Mouse (Mus musculus): ENCODE measurements at regions not wholly inside any gene's neighbourhood (a gene's known extent, or its start where the extent isn't known, plus 50 kb on each side); places are given as distances from the start of the nearest gene placed in this dataset.

GRCm38 (mm10) chr7:129779939-129780338, 188.3 kb downstream of the Wdr11 start:
- in situ Hi-C loops (cut with MboI; ENCODE audit: low pct_ligation_motif_present, low pct_unique_long_range_greater_than_20kb, low sequenced_read_pairs) (no loop called here), dilution Hi-C loops (cut with MboI; ENCODE audit: extremely low pct_ligation_motif_present, extremely low pct_unique_long_range_greater_than_20kb, low sequenced_read_pairs) (no loop called here)
- H3K9ac ChIP-seq (ENCODE audit: insufficient read depth, low read depth) = no peak overlapping the region
- no peaks in the 10 kb centered on the region for H3K4me1 ChIP-seq (ENCODE audit: control insufficient read depth in 1 of 2, insufficient read depth in 2 of 2)
- H3K27me3 ChIP-seq (replicated peaks) = peaks cover 72% of the 10 kb centered on the region
- H3K27ac ChIP-seq (ENCODE audit: insufficient read depth, low read depth) = no peak overlapping the region
- TF ChIP-seq E2F4 (IDR thresholded peaks at IDR 0.05; ENCODE audit: insufficient replicate concordance, low read depth, low read length) = no peak
- no peak for TF ChIP-seq CHD1 (IDR thresholded peaks at IDR 0.05; ENCODE audit: low read depth, low read length)
- TF ChIP-seq BHLHE40 (IDR thresholded peaks at IDR 0.05; ENCODE audit: low read depth, low read length) = no peak
- TF ChIP-seq GABPA (IDR thresholded peaks at IDR 0.05; ENCODE audit: insufficient replicate concordance, low read depth, low read length) = no peak
- TF ChIP-seq SIN3A (IDR thresholded peaks at IDR 0.05; ENCODE audit: low read length) = no peak
- no peak for TF ChIP-seq RCOR1 (conservative IDR thresholded peaks at IDR 0.05; ENCODE audit: low read depth, low read length)
- no peak for TF ChIP-seq KAT2A (IDR thresholded peaks at IDR 0.05; ENCODE audit: insufficient replicate concordance, low read length)
- TF ChIP-seq NRF1 (IDR thresholded peaks at IDR 0.05; ENCODE audit: low read depth, low read length) = no peak
- no peak for TF ChIP-seq CHD2 (IDR thresholded peaks at IDR 0.05; ENCODE audit: low read length)
- no peak for TF ChIP-seq SMC3 (IDR thresholded peaks at IDR 0.05; ENCODE audit: low read depth, low read length)
- TF ChIP-seq ETS1 (conservative IDR thresholded peaks at IDR 0.05; ENCODE audit: low read depth, low read length) = no peak
- TF ChIP-seq HCFC1 (IDR thresholded peaks at IDR 0.05; ENCODE audit: low read depth, low read length) = no peak
- no peak for TF ChIP-seq RAD21 (IDR thresholded peaks at IDR 0.05; ENCODE audit: low read depth, low read length)
- TF ChIP-seq UBTF (IDR thresholded peaks at IDR 0.05; ENCODE audit: low read depth, low read length) = no peak
- no peak for TF ChIP-seq MAFK (IDR thresholded peaks at IDR 0.05; ENCODE audit: insufficient replicate concordance, low read length)
- TF ChIP-seq MEF2A (IDR thresholded peaks at IDR 0.05; ENCODE audit: borderline replicate concordance, low read depth, low read length) = no peak
- TF ChIP-seq MAX (IDR thresholded peaks at IDR 0.05; ENCODE audit: low read length) = no peak
- no peak for TF ChIP-seq MAZ (IDR thresholded peaks at IDR 0.05; ENCODE audit: low read depth, low read length)
- TF ChIP-seq TBP (conservative IDR thresholded peaks at IDR 0.05; ENCODE audit: low read depth, low read length) = no peak
- no peak for TF ChIP-seq ELF1 (IDR thresholded peaks at IDR 0.05; ENCODE audit: low read depth, low read length)
- DNase-seq (ENCODE audit: extremely low read depth) = no peak
- H3K4me2 ChIP-seq (ENCODE audit: insufficient read depth, low read depth, poor library complexity, severe bottlenecking) = no peak overlapping the region
- H3K4me3 ChIP-seq (replicated peaks in 1 of 3; ENCODE audit: low read depth in 2 of 3, low read length in 2 of 3, poor library complexity in 1 of 3) = no peak overlapping the region
- no peaks in the 10 kb centered on the region for H3K9me3 ChIP-seq (replicated peaks; ENCODE audit: low read length)
- H3K36me3 ChIP-seq (replicated peaks in 1 of 2; ENCODE audit: control insufficient read depth in 1 of 2, insufficient read depth in 1 of 2, low read length in 1 of 2) = no peaks in the 10 kb centered on the region
- H3K79me2 ChIP-seq (replicated peaks; ENCODE audit: control insufficient read depth, extremely low read depth, insufficient read depth, poor library complexity, severe bottlenecking) = no peaks in the 10 kb centered on the region

- peaks cover 77% of the 10 kb centered on the region for H3K27me3 ChIP-seq (replicated peaks)
- no peaks in the 10 kb centered on the region for H3K9me3 ChIP-seq (replicated peaks; ENCODE audit: low read length)
- H3K4me3 ChIP-seq (replicated peaks in 1 of 3; ENCODE audit: low read depth in 2 of 3, low read length in 2 of 3, poor library complexity in 1 of 3) = no peak overlapping the region
- no peak overlapping the region for H3K4me2 ChIP-seq (ENCODE audit: insufficient read depth, low read depth, poor library complexity, severe bottlenecking)
- dilution Hi-C loops (cut with MboI; ENCODE audit: extremely low pct_ligation_motif_present, extremely low pct_unique_long_range_greater_than_20kb, low sequenced_read_pairs) (no loop called here), in situ Hi-C loops (cut with MboI; ENCODE audit: low pct_ligation_motif_present, low pct_unique_long_range_greater_than_20kb, low sequenced_read_pairs) (no loop called here)
- TF ChIP-seq RCOR1 (conservative IDR thresholded peaks at IDR 0.05; ENCODE audit: low read depth, low read length) (no peak), EP300 (IDR thresholded peaks at IDR 0.05; ENCODE audit: low read length) (no peak), RAD21 (IDR thresholded peaks at IDR 0.05; ENCODE audit: low read depth, low read length) (no peak), E2F4 (IDR thresholded peaks at IDR 0.05; ENCODE audit: insufficient replicate concordance, low read depth, low read length) (no peak), CHD1 (IDR thresholded peaks at IDR 0.05; ENCODE audit: low read depth, low read length) (no peak), ELF1 (IDR thresholded peaks at IDR 0.05; ENCODE audit: low read depth, low read length) (no peak), MYC (IDR thresholded peaks at IDR 0.05; ENCODE audit: low read depth, low read length) (no peak), PAX5 (IDR thresholded peaks at IDR 0.05; ENCODE audit: low read length) (no peak), USF2 (conservative IDR thresholded peaks at IDR 0.05; ENCODE audit: low read depth, low read length) (no peak), ZC3H11A (IDR thresholded peaks at IDR 0.05; ENCODE audit: low read depth, low read length) (no peak), NRF1 (IDR thresholded peaks at IDR 0.05; ENCODE audit: low read depth, low read length) (no peak), USF1 (IDR thresholded peaks at IDR 0.05; ENCODE audit: low read depth, low read length) (no peak), MEF2A (IDR thresholded peaks at IDR 0.05; ENCODE audit: borderline replicate concordance, low read depth, low read length) (no peak)
- no peaks in the 10 kb centered on the region for H3K79me2 ChIP-seq (replicated peaks; ENCODE audit: control insufficient read depth, extremely low read depth, insufficient read depth, poor library complexity, severe bottlenecking)
- H3K27ac ChIP-seq (ENCODE audit: insufficient read depth, low read depth) = no peak overlapping the region
- no peaks in the 10 kb centered on the region for H3K36me3 ChIP-seq (replicated peaks in 1 of 2; ENCODE audit: control insufficient read depth in 1 of 2, insufficient read depth in 1 of 2, low read length in 1 of 2)
- no peak for DNase-seq (ENCODE audit: extremely low read depth)
- H3K9ac ChIP-seq (ENCODE audit: insufficient read depth, low read depth) = no peak overlapping the region
- no peaks in the 10 kb centered on the region for H3K4me1 ChIP-seq (ENCODE audit: control insufficient read depth in 1 of 2, insufficient read depth in 2 of 2)
Observed at GRCm38 (mm10) chr7:129781756-129782155, 190.1 kb downstream of the Wdr11 start.

All from CH12.LX (cell line).